Mouse (Mus musculus) urinary bladder, postnatal 10 days (tissue): Measurements from ENCODE around the gene 1700001F09Rik.
"Not testable (repeated sequence)": the region's sequence is repeated elsewhere in the genome, so short reads cannot be mapped to it uniquely, and the experiment has no call there.

Source experiments
- DNase-seq: peaks from one replicate; pipeline ENCODE4 v3.0.0; 2022; ENCODE audit warnings: low spot score

1700001F09Rik gene

GRCm38 (mm10) chr14:43347711-43348110 is at the start of gene 1700001F09Rik:
Gene 1700001F09Rik (minus strand): TSS chr14:43347811.
- not testable (repeated sequence) for DNase-seq

DNA sequence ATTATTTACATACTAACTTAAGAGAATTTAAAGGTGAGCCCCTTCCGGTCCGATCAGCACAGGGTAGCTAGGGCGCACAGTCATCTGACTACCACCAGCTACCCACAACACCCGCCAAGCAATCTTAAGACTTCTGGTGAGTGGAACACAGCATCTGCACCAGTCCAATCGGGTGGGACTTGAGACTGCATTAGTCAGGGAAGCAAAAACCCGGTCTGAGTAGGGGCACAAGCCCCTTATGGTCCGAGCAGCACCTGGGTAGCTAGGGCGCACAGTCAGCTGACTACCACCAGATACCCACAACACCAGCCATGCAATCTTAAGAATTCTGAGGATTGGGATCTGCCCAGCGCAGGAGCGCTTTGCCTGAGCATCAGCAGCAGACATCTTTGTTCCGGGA is 14.1 kb upstream of the 1700001F09Rik start:
- not testable (repeated sequence) for DNase-seq

DNA sequence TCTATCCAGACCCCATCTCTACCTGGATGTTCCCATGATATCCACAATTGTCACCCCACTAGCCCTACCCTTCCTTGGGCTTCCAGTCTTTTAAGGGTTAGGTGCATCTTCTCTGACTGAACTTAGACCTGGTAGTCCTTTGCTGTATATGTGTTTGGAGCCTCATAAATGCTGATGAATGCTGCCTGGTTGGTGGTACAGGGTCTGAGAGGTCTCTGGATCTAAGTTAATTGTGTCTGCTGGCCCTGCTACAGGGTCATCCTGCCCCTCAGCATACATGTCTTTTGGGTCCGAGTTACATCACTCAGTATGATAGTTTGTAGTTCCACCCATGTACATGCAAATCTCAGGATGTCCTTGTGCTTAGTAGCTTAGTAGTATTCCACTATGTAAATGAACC is 11.6 kb upstream of the 1700001F09Rik start:
- not testable (repeated sequence) for DNase-seq

DNA sequence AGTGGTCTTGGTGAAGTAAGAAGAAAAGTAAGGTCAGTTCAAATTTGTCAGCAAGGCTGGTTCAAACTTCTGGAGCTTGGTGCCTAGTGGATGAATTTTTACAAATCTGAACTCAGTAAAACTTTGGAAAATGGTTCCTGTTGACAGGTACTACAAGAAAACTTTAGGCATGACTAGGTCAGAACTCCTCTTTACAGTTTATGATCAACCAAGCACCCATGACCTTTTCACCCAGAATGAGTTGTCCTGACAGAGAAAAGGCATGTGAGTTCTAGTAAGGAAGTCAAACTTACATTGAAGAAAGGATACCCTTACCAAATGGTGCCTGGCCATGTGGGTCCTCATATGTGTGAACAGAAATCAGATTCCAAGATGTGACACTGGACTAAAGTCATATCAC is 9.9 kb upstream of the 1700001F09Rik start:
- DNase-seq, result not testable (repeated sequence)

GRCm38 (mm10) chr14:43352944-43353343 is 5.3 kb upstream of the 1700001F09Rik start:
- DNase-seq, result not testable (repeated sequence)

- DNase-seq, result not testable (repeated sequence)
Measured at GRCm38 (mm10) chr14:43337646-43338045, 10.0 kb downstream of the 1700001F09Rik start.

GRCm38 (mm10) chr14:43331362-43331880 is 16.2 kb downstream of the 1700001F09Rik start:
- DNase-seq, result not testable (repeated sequence)

DNA sequence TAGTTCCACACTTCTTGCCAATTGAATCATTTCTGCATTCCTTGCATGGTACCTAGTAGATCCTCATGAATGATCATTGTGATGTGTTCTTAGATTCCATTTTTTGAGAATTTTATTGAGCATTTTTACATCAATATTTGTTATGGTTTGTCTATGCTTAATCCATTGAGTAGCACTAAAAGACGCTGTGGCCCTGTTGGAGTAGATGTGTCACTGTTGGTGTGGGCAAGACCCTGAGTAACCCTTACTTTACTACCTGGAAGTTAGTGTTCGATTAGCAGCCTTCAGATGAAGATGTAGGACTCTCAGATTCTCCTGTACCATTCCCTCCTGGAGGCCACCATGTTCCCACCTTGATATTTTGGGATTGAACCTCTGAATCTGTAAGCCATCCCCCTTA is 19.0 kb downstream of the 1700001F09Rik start:
- DNase-seq, result not testable (repeated sequence)

DNA sequence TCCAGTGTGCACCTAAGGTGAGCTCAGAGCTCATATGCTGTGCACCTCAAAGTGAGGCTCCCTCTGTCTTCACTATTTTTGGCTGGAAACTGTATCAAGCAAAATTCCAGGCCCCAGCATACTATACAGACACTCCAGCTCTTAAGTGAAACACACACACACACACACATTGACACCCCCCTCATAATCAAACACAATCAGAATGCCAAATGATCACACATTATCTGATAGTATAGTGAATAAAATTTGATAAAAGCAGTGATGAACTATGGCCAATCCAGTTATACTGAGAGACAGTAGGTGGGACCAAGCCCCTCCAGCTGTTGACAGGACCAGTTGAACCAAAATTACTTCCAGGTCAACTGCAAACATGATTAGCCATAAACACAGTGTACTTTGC is 28.1 kb downstream of the 1700001F09Rik start:
- DNase-seq, result not testable (repeated sequence)

DNA sequence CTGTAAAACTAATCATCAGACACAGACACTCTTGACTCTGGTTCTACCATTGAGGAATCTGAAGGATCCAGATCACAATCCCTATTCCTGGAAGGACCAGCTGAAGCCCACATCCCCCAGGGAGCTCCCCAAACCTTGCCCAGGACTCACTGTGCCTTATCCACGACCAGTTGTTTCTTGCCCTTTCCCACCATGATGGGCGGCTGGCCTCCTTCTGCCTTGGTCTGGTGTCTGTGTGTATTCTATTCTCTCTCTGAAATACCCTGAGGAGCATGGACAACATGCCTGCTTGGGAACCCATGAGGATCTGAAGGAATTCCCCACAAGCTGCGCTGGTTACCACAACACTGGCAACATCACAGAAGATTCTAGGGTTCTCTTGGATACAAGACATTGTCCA is 54.1 kb downstream of the 1700001F09Rik start, which contains the start of gene Gm8127:
Gene Gm8127, minus strand, starts transcription at position 330 of the 400 bp plus-strand sequence.
- DNase-seq, result not testable (repeated sequence)
